Mouse (Mus musculus) CH12.LX (cell line): ENCODE results near the gene Lrrc41. TPM values are rescaled to one million over a fixed set of nuclear protein-coding genes. Genes with fewer than 3 reads are reported as not detected.

Experiments used
- DNase-seq: peaks from one replicate; pipeline ENCODE4 v3.0.0-alpha.2; 2013; ENCODE audit errors: extremely low read depth
- H3K27ac ChIP-seq: 2 replicates; pipeline ENCODE4 v1.5.1; 2012; ENCODE audit warnings: low read depth, mild to moderate bottlenecking, control low read depth, moderate library complexity; ENCODE audit not compliant: insufficient read depth
- H3K27me3 ChIP-seq: replicated peaks from 2 replicates; pipeline ENCODE3; 2012; ENCODE audit warnings: inconsistent platforms
- H3K36me3 ChIP-seq, 2 experiments: replicated peaks in 1 of 2; 2 replicates each; pipeline versions ENCODE3 to v1.6.1; 2012; ENCODE audit warnings: inconsistent platforms in 1 of 2, low read length in 1 of 2, mild to moderate bottlenecking in 1 of 2, mixed read lengths in 1 of 2, moderate library complexity in 1 of 2; ENCODE audit not compliant: control insufficient read depth in 1 of 2, insufficient read depth in 1 of 2
- H3K4me1 ChIP-seq, 2 experiments: 2 replicates each; pipeline ENCODE4 v1.6.1; 2012; ENCODE audit warnings: inconsistent platforms in 1 of 2, moderate library complexity in 1 of 2; ENCODE audit not compliant: insufficient read depth in 2 of 2, control insufficient read depth in 1 of 2
- H3K4me2 ChIP-seq: 2 replicates; pipeline ENCODE4 v1.6.1; 2012; ENCODE audit warnings: low read depth, mild to moderate bottlenecking, control low read depth; ENCODE audit not compliant: poor library complexity, insufficient read depth, severe bottlenecking
- H3K4me3 ChIP-seq, 3 experiments: fragments of 150-350 bp in 1 of 3; sonication (generic) in 1 of 3; replicated peaks in 1 of 3; 2 replicates each; pipeline versions ENCODE3 to v1.5.1; 2011 to 2012; ENCODE audit warnings: low read depth in 2 of 3, low read length in 2 of 3, mild to moderate bottlenecking in 2 of 3, moderate library complexity in 2 of 3, control low read depth in 1 of 3, improper control_type of control experiment in 1 of 3, inconsistent platforms in 1 of 3, mixed read lengths in 1 of 3; ENCODE audit not compliant: poor library complexity in 1 of 3
- H3K79me2 ChIP-seq: replicated peaks from 2 replicates; pipeline ENCODE4 v1.6.1; 2012; ENCODE audit warnings: mild to moderate bottlenecking, moderate library complexity; ENCODE audit not compliant: control insufficient read depth, poor library complexity, insufficient read depth, severe bottlenecking; ENCODE audit errors: extremely low read depth
- H3K9ac ChIP-seq: 2 replicates; pipeline ENCODE4 v1.6.1; 2012; ENCODE audit warnings: low read depth, mild to moderate bottlenecking, control low read depth, moderate library complexity; ENCODE audit not compliant: insufficient read depth
- H3K9me3 ChIP-seq: replicated peaks from 2 replicates; pipeline ENCODE3; 2012; ENCODE audit warnings: low read length, inconsistent platforms, mixed read lengths
- CHD2 ChIP-seq: IDR thresholded peaks from 2 replicates; pipeline ENCODE4 v1.6.1; 2011; ENCODE audit warnings: low read length, improper control_type of control experiment
- CTCF ChIP-seq, 2 experiments: IDR thresholded peaks in 1 of 2; conservative IDR thresholded peaks in 1 of 2; 2 replicates each; pipeline ENCODE4 v1.5.1; 2011 to 2012; ENCODE audit warnings: low read depth in 2 of 2, low read length in 2 of 2, improper control_type of control experiment in 1 of 2, inconsistent platforms in 1 of 2, mild to moderate bottlenecking in 1 of 2, moderate library complexity in 1 of 2
- ELF1 ChIP-seq: IDR thresholded peaks from 2 replicates; pipeline ENCODE4 v1.6.1; 2014; ENCODE audit warnings: low read depth, mild to moderate bottlenecking, inconsistent platforms, low read length, improper control_type of control experiment
- ETS1 ChIP-seq: conservative IDR thresholded peaks from 2 replicates; pipeline ENCODE4 v1.6.1; 2012; ENCODE audit warnings: low read depth, mild to moderate bottlenecking, inconsistent platforms, low read length, improper control_type of control experiment, moderate library complexity
- GABPA ChIP-seq: IDR thresholded peaks from 2 replicates; pipeline ENCODE4 v1.6.1; 2012; ENCODE audit warnings: low read depth, low read length, improper control_type of control experiment, inconsistent platforms; ENCODE audit not compliant: insufficient replicate concordance
- HCFC1 ChIP-seq: IDR thresholded peaks from 2 replicates; pipeline ENCODE4 v1.6.1; 2012; ENCODE audit warnings: low read depth, mild to moderate bottlenecking, inconsistent platforms, low read length, improper control_type of control experiment
- JUN ChIP-seq: IDR thresholded peaks from 2 replicates; pipeline ENCODE4 v1.6.1; 2011; ENCODE audit warnings: low read depth, mild to moderate bottlenecking, low read length, improper control_type of control experiment, moderate library complexity; ENCODE audit not compliant: insufficient read depth
- JUND ChIP-seq: conservative IDR thresholded peaks from 2 replicates; pipeline ENCODE4 v1.6.1; 2011; ENCODE audit warnings: low read depth, low read length, improper control_type of control experiment
- MAX ChIP-seq: IDR thresholded peaks from 2 replicates; pipeline ENCODE4 v1.6.1; 2011; ENCODE audit warnings: low read length, improper control_type of control experiment
- MAZ ChIP-seq: IDR thresholded peaks from 2 replicates; pipeline ENCODE4 v1.6.1; 2012; ENCODE audit warnings: low read depth, mild to moderate bottlenecking, inconsistent platforms, low read length, improper control_type of control experiment, moderate library complexity
- MEF2A ChIP-seq: IDR thresholded peaks from 2 replicates; pipeline ENCODE4 v1.6.1; 2014; ENCODE audit warnings: low read depth, mild to moderate bottlenecking, inconsistent platforms, low read length, improper control_type of control experiment, borderline replicate concordance
- MYC ChIP-seq: IDR thresholded peaks from 2 replicates; pipeline ENCODE4 v1.6.1; 2011; ENCODE audit warnings: low read depth, mild to moderate bottlenecking, improper control_type of control experiment, low read length
- POLR2A ChIP-seq: IDR thresholded peaks from 2 replicates; pipeline ENCODE4 v1.6.1; 2011; ENCODE audit warnings: low read depth, mild to moderate bottlenecking, improper control_type of control experiment, low read length
- RCOR1 ChIP-seq: conservative IDR thresholded peaks from 2 replicates; pipeline ENCODE4 v1.6.1; 2012; ENCODE audit warnings: low read depth, mild to moderate bottlenecking, inconsistent platforms, low read length, improper control_type of control experiment
- SMC3 ChIP-seq: IDR thresholded peaks from 2 replicates; pipeline ENCODE4 v1.6.1; 2011; ENCODE audit warnings: low read depth, low read length, improper control_type of control experiment
- TCF12 ChIP-seq: IDR thresholded peaks from 2 replicates; pipeline ENCODE4 v1.6.1; 2014; ENCODE audit warnings: low read depth, mild to moderate bottlenecking, inconsistent platforms, low read length, improper control_type of control experiment
- USF1 ChIP-seq: IDR thresholded peaks from 2 replicates; pipeline ENCODE4 v1.6.1; 2014; ENCODE audit warnings: low read depth, mild to moderate bottlenecking, inconsistent platforms, low read length, improper control_type of control experiment
- USF2 ChIP-seq: conservative IDR thresholded peaks from 2 replicates; pipeline ENCODE4 v1.6.1; 2011; ENCODE audit warnings: low read depth, low read length, improper control_type of control experiment
- ZKSCAN1 ChIP-seq: IDR thresholded peaks from 2 replicates; pipeline ENCODE4 v1.6.1; 2012; ENCODE audit warnings: low read depth, inconsistent platforms, low read length, improper control_type of control experiment, borderline replicate concordance
- ZMIZ1 ChIP-seq: IDR thresholded peaks from 2 replicates; pipeline ENCODE4 v1.6.1; 2012; ENCODE audit warnings: low read depth, mild to moderate bottlenecking, inconsistent platforms, low read length, improper control_type of control experiment
- ZNF384 ChIP-seq: IDR thresholded peaks from 2 replicates; pipeline ENCODE4 v1.6.1; 2012; ENCODE audit warnings: low read depth, low read length, improper control_type of control experiment, inconsistent platforms
- dilution Hi-C: fragments of 300-500 bp; cut with MboI; formaldehyde crosslinking; loops from 2 replicates; pipeline ENCODE4 v1.14.3; 2020; ENCODE audit warnings: low sequenced_read_pairs; ENCODE audit not compliant: extremely low pct_unique_long_range_greater_than_20kb, extremely low pct_ligation_motif_present
- in situ Hi-C: fragments of 300-500 bp; cut with MboI; formaldehyde crosslinking; loops from 3 replicates; pipeline ENCODE4 v1.14.3; 2019; ENCODE audit warnings: low sequenced_read_pairs, low pct_ligation_motif_present, low pct_unique_long_range_greater_than_20kb, mixed read lengths
- polyA plus RNA-seq: library from polyadenylated mRNA; unstranded; fragments of >175 nt; gene quantifications from 2 replicates; pipeline ENCODE4 v1.2.1, GENCODE M21; 2012; ENCODE audit warnings: low read depth; ENCODE audit not compliant: insufficient read length
- total RNA-seq, 2 experiments: library from RNA; depleted of rRNA; stranded (reverse); fragments of 300-350 nt in 1 of 2; fragments of >200 nt in 1 of 2; gene quantifications; 2 replicates each; pipeline ENCODE4 v1.2.3; 2012 to 2014

Lrrc41 gene
- total and polyA plus RNA-seq, 3 experiments: 48.8 to 60.8 (median 51.8) TPM

- no peak for TF ChIP-seq MEF2A
- no peak for TF ChIP-seq JUN
- TF ChIP-seq RCOR1: no peak
- no peak for TF ChIP-seq ZNF384
- no peak for TF ChIP-seq ZMIZ1
- TF ChIP-seq HCFC1: no peak
- TF ChIP-seq ETS1: no peak
- no peak for TF ChIP-seq POLR2A
- TF ChIP-seq MAZ: no peak
- TF ChIP-seq MAX: no peak
- TF ChIP-seq USF1: no peak
- TF ChIP-seq TCF12: no peak
- TF ChIP-seq ELF1: no peak
- TF ChIP-seq CTCF (conservative IDR thresholded peaks at IDR 0.05 in 1 of 2, IDR thresholded peaks at IDR 0.05 in 1 of 2; ENCODE audit: low read depth in 2 of 2, low read length in 2 of 2): no peak
- H3K4me3 ChIP-seq: no peak overlapping the region
- H3K79me2 ChIP-seq: no peaks in the 10 kb centered on the region
- H3K27me3 ChIP-seq: no peaks in the 10 kb centered on the region
- no peak overlapping the region for H3K27ac ChIP-seq
- H3K36me3 ChIP-seq: peaks cover 26 to 63% of the 10 kb centered on the region in 2 experiments
- peaks cover 3 to 19% of the 10 kb centered on the region in 2 experiments; a peak in 2 of 4 replicates for H3K4me1 ChIP-seq
- H3K9me3 ChIP-seq: no peaks in the 10 kb centered on the region
- DNase-seq: no peak
- in situ Hi-C loops (no loop called here), dilution Hi-C loops (no loop called here)
- no peak overlapping the region for H3K9ac ChIP-seq
- no peak overlapping the region for H3K4me2 ChIP-seq
Observed at GRCm38 (mm10) chr4:116048130-116048920, 26.7 kb upstream of the Lrrc41 start.

- Histone ChIP-seq H3K36me3 (peaks cover 21 to 55% of the 10 kb centered on the region in 2 experiments), H3K9ac (no peak overlapping the region), H3K79me2 (no peaks in the 10 kb centered on the region), H3K27me3 (no peaks in the 10 kb centered on the region), H3K4me3 (no peak overlapping the region)
- in situ Hi-C loops: no loop called here
- TF ChIP-seq GABPA (no peak), USF2 (no peak), MEF2A (no peak), RCOR1 (no peak), SMC3 (no peak), JUND (no peak), CHD2 (no peak), MYC (no peak), ZKSCAN1 (no peak)
- TF ChIP-seq, all 38 proteins: peak for 0
- no peak for DNase-seq
- H3K27ac ChIP-seq: no peak overlapping the region
- H3K4me1 ChIP-seq: peaks cover 3 to 22% of the 10 kb centered on the region in 2 experiments; a peak in 2 of 4 replicates
- H3K4me2 ChIP-seq: no peak overlapping the region
- H3K9me3 ChIP-seq: no peaks in the 10 kb centered on the region
- dilution Hi-C loops: no loop called here
Observed at GRCm38 (mm10) chr4:116049211-116049610, 25.9 kb upstream of the Lrrc41 start.
